Mouse (Mus musculus): ENCODE measurements around the gene Fam120a.

The Fam120a gene

GRCm38 (mm10) chr13:48965559-48966525, 2.0 kb downstream of the Fam120a start:
- DNase-seq, result peak; percentile 63 to 85

GRCm38 (mm10) chr13:48964850-48965249, 3.0 kb downstream of the Fam120a start:
- no peak for DNase-seq

- DNase-seq, result no peak
Measured at GRCm38 (mm10) chr13:48963111-48963510, 4.7 kb downstream of the Fam120a start.

- DNase-seq, result peak in 1 of 2 experiments; percentile 27
Measured at GRCm38 (mm10) chr13:48962519-48962918, 5.3 kb downstream of the Fam120a start.

GRCm38 (mm10) chr13:48958608-48959007, 9.2 kb downstream of the Fam120a start:
- no peak for DNase-seq

GRCm38 (mm10) chr13:48954825-48955224, 13.0 kb downstream of the Fam120a start:
- DNase-seq, result no peak

- DNase-seq, result no peak
Measured at GRCm38 (mm10) chr13:48950600-48951241, 17.1 kb downstream of the Fam120a start.

GRCm38 (mm10) chr13:48948951-48949350, 18.9 kb downstream of the Fam120a start:
- no peak for DNase-seq

GRCm38 (mm10) chr13:48944571-48944970, 23.2 kb downstream of the Fam120a start:
- no peak for DNase-seq

- no peak for DNase-seq
Measured at GRCm38 (mm10) chr13:48942471-48942870, 25.3 kb downstream of the Fam120a start.

GRCm38 (mm10) chr13:48941773-48942172, 26.0 kb downstream of the Fam120a start:
- DNase-seq, result no peak

GRCm38 (mm10) chr13:48934597-48934996, 33.2 kb downstream of the Fam120a start:
- DNase-seq, result no peak

GRCm38 (mm10) chr13:48932692-48933091, 35.1 kb downstream of the Fam120a start:
- DNase-seq, result peak in 1 of 2 experiments; percentile 54

GRCm38 (mm10) chr13:48931687-48932086, 36.1 kb downstream of the Fam120a start:
- DNase-seq, result no peak

GRCm38 (mm10) chr13:48931232-48931631, 36.6 kb downstream of the Fam120a start:
- DNase-seq, result no peak

- no peak for DNase-seq
Measured at GRCm38 (mm10) chr13:48929535-48930110, 38.2 kb downstream of the Fam120a start.

- no peak for DNase-seq
Measured at GRCm38 (mm10) chr13:48927609-48928008, 40.2 kb downstream of the Fam120a start.

GRCm38 (mm10) chr13:48922712-48923111, 45.1 kb downstream of the Fam120a start:
- no peak for DNase-seq

- no peak for DNase-seq
Measured at GRCm38 (mm10) chr13:48921256-48921655, 46.6 kb downstream of the Fam120a start.

GRCm38 (mm10) chr13:48919756-48920415, 47.9 kb downstream of the Fam120a start:
- no peak for DNase-seq

GRCm38 (mm10) chr13:48917113-48917599, 50.7 kb downstream of the Fam120a start:
- no peak for DNase-seq

GRCm38 (mm10) chr13:48913680-48914079, 54.1 kb downstream of the Fam120a start:
- DNase-seq, result peak in 1 of 2 experiments; percentile 49

- no peak for DNase-seq
Measured at GRCm38 (mm10) chr13:48913141-48913540, 54.7 kb downstream of the Fam120a start.

All from kidney, postnatal 25 days (tissue).